Mouse (Mus musculus): Measurements from ENCODE around the gene Tshz3.

- TF ChIP-seq EP300 (IDR thresholded peaks at IDR 0.05) (no peak), CTCF (IDR thresholded peaks at IDR 0.05) (no peak)
These were observed 631 bp upstream of the Tshz3 start for GRCm38 (mm10) chr7:36697118-36697855.

Measured in lung, postnatal 0 days (tissue).